Mouse (Mus musculus) lung, embryonic 14.5 days (tissue): ENCODE measurements around the gene Gm37240. TPM values are rescaled to one million over a fixed set of nuclear protein-coding genes. Genes with fewer than 3 reads are reported as not detected.
A peak's percentile ranks its signal among the peaks of the same experiment; 100 is the strongest.

ENCODE experiments used
- ATAC-seq: fragments of 200-750 bp; cut with Nextera tagmentation; 2 replicates; pipeline ENCODE4 v1.8.0; 2017; ENCODE audit warnings: mild to moderate bottlenecking, moderate TSS enrichment, moderate library complexity; ENCODE audit not compliant: insufficient read depth
- DNase-seq: peaks from one replicate; pipeline ENCODE4 v3.0.0-alpha.2; 2015
- H3K27ac ChIP-seq: fragments of 300-500 bp; sonication (generic); 2 replicates; pipeline ENCODE4 v1.5.1; 2014; ENCODE audit warnings: low read depth, mild to moderate bottlenecking, moderate library complexity
- H3K27me3 ChIP-seq: fragments of 300-500 bp; sonication (generic); 2 replicates; pipeline ENCODE4 v1.6.1; 2014; ENCODE audit warnings: low read length, control low read depth; ENCODE audit not compliant: insufficient read depth
- H3K36me3 ChIP-seq: fragments of 300-500 bp; sonication (generic); 2 replicates; pipeline ENCODE4 v1.6.1; 2014; ENCODE audit warnings: control low read depth; ENCODE audit not compliant: insufficient read depth
- H3K4me1 ChIP-seq: fragments of 300-500 bp; sonication (generic); 2 replicates; pipeline ENCODE4 v1.6.1; 2014; ENCODE audit warnings: antibody characterized with exemption, control low read depth; ENCODE audit not compliant: insufficient read depth
- H3K4me2 ChIP-seq: fragments of 300-500 bp; sonication (generic); 2 replicates; pipeline ENCODE4 v1.6.1; 2014; ENCODE audit warnings: mild to moderate bottlenecking
- H3K4me3 ChIP-seq: fragments of 300-500 bp; sonication (generic); 2 replicates; pipeline ENCODE4 v1.5.1; 2014; ENCODE audit warnings: low read depth, low read length
- H3K9ac ChIP-seq: fragments of 300-500 bp; sonication (generic); 2 replicates; pipeline ENCODE4 v1.6.1; 2014
- H3K9me3 ChIP-seq: fragments of 300-500 bp; sonication (generic); 2 replicates; pipeline ENCODE4 v1.6.1; 2016; ENCODE audit warnings: low read depth, low read length, control low read depth
- CTCF ChIP-seq: IDR thresholded peaks from 2 replicates; pipeline ENCODE4 v1.5.1; 2016; ENCODE audit warnings: antibody characterized with exemption, low read depth
- WGBS: fragments of 180-500 bp; shearing (Covaris S2); extraction: QIAGEN DNeasy Blood & Tissue Kit; methylation state at CpG from one replicate; pipeline ENCODE4 v1.1.7; 2014; 5-methylcytosine and 5-hydroxymethylcytosine counted together
- polyA plus RNA-seq: library from polyadenylated mRNA; unstranded; fragments of >200 nt; fragmentation: Nextera tagmentation; extraction: Ambion mirVana; gene quantifications from 2 replicates; pipeline ENCODE4 v1.2.1, GENCODE M21; 2014

Gene Gm37240
- polyA plus RNA-seq, 1 experiment from 2014 or later, result 4.5 TPM

DNA sequence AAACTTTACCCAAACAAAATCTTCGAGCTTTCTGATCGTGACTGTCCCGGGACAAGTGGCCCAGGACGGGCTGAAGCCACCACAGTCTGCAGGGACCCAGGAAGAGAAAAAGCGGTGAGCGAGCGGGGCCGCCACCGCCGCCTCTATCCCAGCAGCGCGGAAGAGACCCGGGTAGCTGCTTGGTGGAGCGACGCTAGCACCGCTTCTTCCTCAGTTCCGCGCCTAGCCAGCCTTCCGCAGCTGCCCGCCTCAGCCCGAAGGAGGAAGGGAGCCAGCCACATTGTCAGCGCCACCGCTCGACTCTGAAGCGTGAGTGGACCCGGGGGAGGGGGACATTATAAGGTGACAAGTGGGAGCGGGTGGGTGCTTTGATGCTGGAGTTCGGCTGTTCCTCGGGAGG, 1071.9 kb downstream of the Gm37240 start:
- H3K4me1 ChIP-seq, result peaks cover 11% of the 10 kb centered on the region; the same call in 1 of the 2 replicates
- H3K9me3 ChIP-seq, result no peaks in the 10 kb centered on the region
- no peak for TF ChIP-seq CTCF
- WGBS, result 0% methylated on average over 29 of the region's 29 CpGs
- peak overlapping the region; percentile 95; the same call in 1 of the 2 replicates for H3K27ac ChIP-seq
- no peaks in the 10 kb centered on the region for H3K27me3 ChIP-seq
- no peaks in the 10 kb centered on the region for H3K36me3 ChIP-seq
- H3K4me3 ChIP-seq, result peak overlapping the region; percentile 97
- peak overlapping the region; percentile 84 for H3K9ac ChIP-seq
- ATAC-seq, result peak; percentile 10; the same call in 1 of the 2 replicates
- peak overlapping the region; percentile 99 for H3K4me2 ChIP-seq
- peak; percentile 55 for DNase-seq

DNA sequence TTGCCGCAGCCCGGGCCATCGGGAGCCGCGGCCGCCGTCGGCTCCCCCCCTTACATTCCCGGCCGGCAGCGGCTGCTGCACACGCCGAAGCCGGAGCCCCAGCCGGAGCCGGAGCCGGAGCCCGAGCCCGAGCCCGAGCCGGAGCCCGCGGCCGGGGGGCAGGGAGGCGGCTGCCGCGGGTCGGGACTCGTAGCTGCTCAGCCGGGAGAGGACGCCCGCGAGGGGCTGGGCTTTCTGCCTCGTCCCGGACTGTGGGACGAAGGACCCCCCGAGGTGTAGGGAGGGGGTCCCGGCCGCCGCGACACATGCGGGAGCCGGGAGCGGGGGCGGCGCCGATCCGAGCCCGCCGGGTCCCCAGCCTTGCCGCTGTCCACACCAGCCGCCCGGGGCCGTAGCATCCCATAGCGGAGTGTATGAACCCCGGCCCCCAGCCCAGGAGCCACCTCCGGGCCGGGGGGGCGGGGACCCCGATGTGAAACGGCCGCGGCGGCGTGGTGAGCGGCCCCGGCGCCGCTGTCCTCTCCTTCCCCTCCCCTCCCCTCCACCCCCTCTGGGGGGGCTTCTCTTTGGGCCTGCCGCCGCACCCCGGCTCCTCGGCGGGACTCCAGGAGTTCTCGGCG, 1072.4 kb downstream of the Gm37240 start, which contains the start of gene Fbxw7:
Fbxw7 (plus strand) TSS at position 507 of the 620 bp plus-strand sequence.
- TF ChIP-seq CTCF, result no peak
- peaks cover 11% of the 10 kb centered on the region; the same call in 1 of the 2 replicates for H3K4me1 ChIP-seq
- H3K36me3 ChIP-seq, result no peaks in the 10 kb centered on the region
- DNase-seq (peak; percentile 21), ATAC-seq (peak; percentile 58)
- peak within 1 kb of the TSS; percentile 97 for H3K4me3 ChIP-seq
- no peaks in the 10 kb centered on the region for H3K27me3 ChIP-seq
- peak within 1 kb of the TSS; percentile 95 for H3K27ac ChIP-seq
- peak within 1 kb of the TSS; percentile 99 for H3K4me2 ChIP-seq
- H3K9ac ChIP-seq, result peak within 1 kb of the TSS; percentile 84
- H3K9me3 ChIP-seq, result no peaks in the 10 kb centered on the region
- WGBS, result under 1% methylated on average over 45 of the region's 76 CpGs

DNA sequence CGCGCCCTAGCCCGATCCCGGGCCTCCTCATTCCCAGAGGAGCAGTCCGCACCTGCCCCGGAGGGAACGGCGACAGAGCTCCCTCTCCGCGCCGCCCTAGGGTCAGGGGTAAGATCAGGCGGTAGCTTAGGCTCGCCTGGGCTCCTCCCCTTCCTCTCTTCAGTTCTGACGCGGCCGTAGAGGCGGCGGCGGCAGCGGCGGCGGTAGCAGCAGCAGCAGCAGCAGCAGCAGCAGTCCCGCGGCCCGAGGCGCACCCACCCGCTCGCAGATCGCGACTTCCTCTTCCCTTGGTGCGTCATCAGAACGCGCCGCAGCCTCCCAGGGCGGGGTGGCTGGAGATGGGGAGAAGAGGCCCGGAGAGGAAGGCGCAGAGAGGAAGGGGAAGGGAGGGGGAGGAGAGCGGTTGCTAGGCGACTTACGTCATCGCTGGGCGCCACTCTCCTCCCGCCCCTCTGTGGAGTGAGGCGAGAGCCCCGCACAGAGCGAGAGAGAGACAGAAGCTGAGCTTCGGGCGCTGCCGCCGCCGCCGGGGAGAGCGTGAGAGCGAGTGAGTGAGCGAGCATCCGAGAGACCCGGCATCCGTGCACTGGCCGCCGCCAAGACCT, 1073.1 kb downstream of the Gm37240 start:
- H3K9ac ChIP-seq, result peak overlapping the region; percentile 84
- H3K4me2 ChIP-seq, result peak overlapping the region; percentile 99
- ATAC-seq (peak; percentile 98), DNase-seq (peak; percentile 100)
- peaks cover 11% of the 10 kb centered on the region; the same call in 1 of the 2 replicates for H3K4me1 ChIP-seq
- no peaks in the 10 kb centered on the region for H3K27me3 ChIP-seq
- 0% methylated on average over 55 of the region's 60 CpGs for WGBS
- H3K4me3 ChIP-seq, result peak overlapping the region; percentile 97
- H3K36me3 ChIP-seq, result no peaks in the 10 kb centered on the region
- no peaks in the 10 kb centered on the region for H3K9me3 ChIP-seq
- TF ChIP-seq CTCF, result no peak
- peak overlapping the region; percentile 95 for H3K27ac ChIP-seq

DNA sequence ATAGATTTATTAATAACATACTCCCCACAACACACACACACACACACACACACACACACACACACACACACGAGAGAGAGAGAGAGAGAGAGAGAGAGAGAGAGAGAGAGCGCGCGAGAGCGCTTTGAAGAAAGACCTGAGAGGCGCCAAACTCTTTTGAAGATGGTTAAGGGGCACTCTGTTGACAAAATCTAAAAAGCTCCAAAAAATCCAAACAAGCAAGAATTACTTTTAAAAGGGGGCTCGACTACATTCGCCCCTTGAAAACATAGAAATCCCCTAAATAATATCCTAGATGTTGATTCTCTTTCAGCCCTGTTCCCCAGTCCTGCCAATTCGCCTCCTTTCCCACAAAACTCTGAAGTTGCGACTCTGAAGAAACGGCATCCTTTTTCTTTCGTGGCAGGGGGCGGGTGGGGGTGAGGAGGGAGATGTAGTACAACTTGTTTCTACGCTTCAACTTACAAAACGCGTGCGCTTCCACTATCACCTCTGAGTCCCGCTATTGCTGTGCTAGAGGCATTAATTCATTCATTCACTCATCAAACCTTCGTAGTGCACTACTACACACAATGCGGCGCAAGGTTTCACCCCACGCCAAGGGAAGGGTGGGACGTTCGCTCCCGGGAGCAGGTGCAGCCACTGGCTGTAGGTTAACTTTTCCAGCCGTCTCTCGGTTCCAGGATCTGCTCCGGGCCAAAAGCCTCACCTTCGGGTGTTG, 1073.7 kb downstream of the Gm37240 start:
- no peaks in the 10 kb centered on the region for H3K27me3 ChIP-seq
- WGBS, result under 1% methylated on average over 29 of the region's 29 CpGs
- H3K36me3 ChIP-seq, result no peaks in the 10 kb centered on the region
- DNase-seq, result peak; percentile 8
- H3K9ac ChIP-seq, result peak overlapping the region; percentile 73
- no peak; the same call in 1 of the 2 replicates for ATAC-seq
- peaks cover 11% of the 10 kb centered on the region; the same call in 1 of the 2 replicates for H3K4me1 ChIP-seq
- H3K27ac ChIP-seq, result peak overlapping the region; percentile 95
- peak overlapping the region; percentile 97 for H3K4me3 ChIP-seq
- H3K9me3 ChIP-seq, result no peaks in the 10 kb centered on the region
- peak overlapping the region; percentile 92 for H3K4me2 ChIP-seq
- no peak for TF ChIP-seq CTCF

DNA sequence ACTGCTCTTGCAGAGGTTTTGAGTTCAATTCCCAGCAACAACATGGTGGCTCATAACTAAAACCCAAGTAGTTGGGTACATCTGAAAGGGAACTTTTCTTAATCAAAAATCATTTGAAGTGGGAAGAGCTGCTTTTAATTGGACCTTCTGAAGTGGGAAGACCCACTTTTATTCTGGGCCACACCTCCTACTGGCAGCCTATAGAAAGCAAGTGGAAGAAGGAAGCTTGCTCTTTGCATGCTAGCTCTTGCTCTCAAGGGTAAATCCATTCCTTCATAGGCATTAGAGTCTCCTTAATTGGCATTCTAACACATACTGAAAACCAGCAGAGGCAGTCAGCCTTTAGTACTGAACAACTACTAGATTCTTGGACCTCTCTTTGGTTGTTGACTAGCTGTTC, 1076.5 kb downstream of the Gm37240 start:
- Histone ChIP-seq H3K4me3 (no peak overlapping the region), H3K4me1 (peaks cover 4% of the 10 kb centered on the region; the same call in 1 of the 2 replicates), H3K4me2 (no peak overlapping the region), H3K9ac (no peak overlapping the region), H3K9me3 (no peaks in the 10 kb centered on the region), H3K27me3 (no peaks in the 10 kb centered on the region), H3K36me3 (no peaks in the 10 kb centered on the region), H3K27ac (no peak overlapping the region)
- ATAC-seq (no peak), DNase-seq (no peak)
- no peak for TF ChIP-seq CTCF

DNA sequence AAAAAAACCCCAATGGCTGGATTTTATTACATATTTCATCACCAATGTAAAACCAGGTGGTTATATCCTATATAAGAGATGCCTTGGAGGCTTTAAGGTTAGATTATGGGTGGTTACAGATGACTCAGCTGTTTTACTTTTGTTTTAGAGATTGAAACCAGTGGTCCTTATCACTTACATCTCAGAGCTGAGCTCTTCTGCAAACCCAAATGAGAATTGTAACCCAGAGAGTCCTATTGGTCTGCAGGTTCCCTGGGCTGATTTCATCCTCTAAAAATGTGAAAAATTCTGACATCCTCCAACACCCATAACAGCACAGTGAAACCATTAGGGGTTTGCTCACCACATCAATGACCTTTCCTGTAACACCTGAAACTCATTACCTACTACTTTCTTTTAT, 1078.4 kb downstream of the Gm37240 start:
- TF ChIP-seq CTCF, result no peak
- DNase-seq, result no peak
- Histone ChIP-seq H3K4me3 (no peak overlapping the region), H3K4me2 (no peak overlapping the region), H3K27me3 (no peaks in the 10 kb centered on the region), H3K36me3 (no peaks in the 10 kb centered on the region), H3K4me1 (0 out of 2 replicates have a peak, but pooled peaks cover 4% of the 10 kb centered on the region), H3K9me3 (no peaks in the 10 kb centered on the region), H3K9ac (no peak overlapping the region), H3K27ac (no peak overlapping the region)
- ATAC-seq, result no peak

DNA sequence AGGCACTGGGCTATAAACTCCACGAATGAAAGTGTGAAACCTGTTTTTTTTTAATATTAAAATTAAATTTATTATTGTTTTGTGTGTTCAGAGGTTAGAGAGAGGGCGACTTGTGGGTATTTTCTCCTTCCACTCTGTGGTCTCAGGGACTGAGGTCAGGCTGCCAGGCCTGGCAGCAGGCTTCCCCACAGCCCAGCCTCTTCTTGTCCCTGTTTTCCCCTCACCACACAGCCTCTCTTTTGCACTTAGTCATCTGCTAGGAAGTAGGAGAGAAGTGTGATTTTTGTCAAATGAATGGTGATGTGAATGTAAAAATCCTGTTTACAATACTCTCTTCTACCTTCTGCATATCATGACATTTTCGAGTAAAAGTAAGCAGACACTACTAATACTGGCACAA, 1079.5 kb downstream of the Gm37240 start:
- no peaks in the 10 kb centered on the region for H3K36me3 ChIP-seq
- no peaks in the 10 kb centered on the region for H3K9me3 ChIP-seq
- no peak for TF ChIP-seq CTCF
- DNase-seq, result no peak
- no peak overlapping the region for H3K9ac ChIP-seq
- no peak for ATAC-seq
- H3K4me3 ChIP-seq, result no peak overlapping the region
- no peaks in the 10 kb centered on the region for H3K27me3 ChIP-seq
- H3K4me2 ChIP-seq, result no peak overlapping the region
- H3K4me1 ChIP-seq, result 0 out of 2 replicates have a peak, but pooled peaks cover under 1% of the 10 kb centered on the region
- no peak overlapping the region for H3K27ac ChIP-seq
- WGBS, result 63% methylated on average over 3 of the region's 3 CpGs
